Mouse (Mus musculus) embryonic facial prominence, embryonic 10.5 days (tissue): Measurements from ENCODE around the gene Dock8. TPM values are rescaled to one million over a fixed set of nuclear protein-coding genes. Genes with fewer than 3 reads are reported as not detected.

Source experiments
- DNase-seq: peaks from one replicate; pipeline ENCODE4 v3.0.0-alpha.2; 2017; ENCODE audit warnings: low spot score
- H3K27ac ChIP-seq: fragments of 300-500 bp; sonication (generic); replicated peaks from 2 replicates; pipeline ENCODE4 v1.5.1; 2016; ENCODE audit warnings: mild to moderate bottlenecking
- H3K27me3 ChIP-seq: fragments of 300-500 bp; sonication (generic); replicated peaks from 2 replicates; pipeline ENCODE4 v1.6.1; 2016; ENCODE audit warnings: low read depth, mild to moderate bottlenecking; ENCODE audit not compliant: poor library complexity, severe bottlenecking
- H3K36me3 ChIP-seq: fragments of 300-500 bp; sonication (generic); replicated peaks from 2 replicates; pipeline ENCODE4 v1.6.1; 2016; ENCODE audit warnings: mild to moderate bottlenecking, moderate library complexity
- H3K4me1 ChIP-seq: fragments of 300-500 bp; sonication (generic); 2 replicates; pipeline ENCODE4 v1.6.1; 2016
- H3K4me3 ChIP-seq: fragments of 300-500 bp; sonication (generic); 2 replicates; pipeline ENCODE4 v1.5.1; 2016; ENCODE audit warnings: mild to moderate bottlenecking, moderate library complexity
- H3K9me3 ChIP-seq: fragments of 300-500 bp; sonication (generic); 2 replicates; pipeline ENCODE4 v1.6.1; 2016; ENCODE audit warnings: mild to moderate bottlenecking
- WGBS: fragments of 180-500 bp; shearing (Covaris S2); methylation state at CpG from one replicate; pipeline ENCODE4 v1.1.7; 2016; 5-methylcytosine and 5-hydroxymethylcytosine counted together
- polyA plus RNA-seq: library from polyadenylated mRNA; unstranded; fragments of >200 nt; fragmentation: Nextera tagmentation; extraction: Ambion mirVana; gene quantifications from 2 replicates; pipeline ENCODE4 v1.2.1, GENCODE M21; 2016

The Dock8 gene
- polyA plus RNA-seq, 1 experiment from 2014 or later = 2.3 TPM

- WGBS = 73% methylated on average over 7 of the region's 7 CpGs
- H3K4me3 ChIP-seq = no peak overlapping the region
- H3K27me3 ChIP-seq = no peaks in the 10 kb centered on the region
- no peak overlapping the region for H3K27ac ChIP-seq
- no peaks in the 10 kb centered on the region for H3K4me1 ChIP-seq
- no peaks in the 10 kb centered on the region for H3K9me3 ChIP-seq
- no peak for DNase-seq
- no peaks in the 10 kb centered on the region for H3K36me3 ChIP-seq
Measured at GRCm38 (mm10) chr19:25077636-25078035, 78.3 kb downstream of the Dock8 start.

GRCm38 (mm10) chr19:25078130-25078529 is 78.8 kb downstream of the Dock8 start:
- H3K4me1 ChIP-seq = no peaks in the 10 kb centered on the region
- 75% methylated on average over 8 of the region's 8 CpGs for WGBS
- H3K36me3 ChIP-seq = no peaks in the 10 kb centered on the region
- H3K27ac ChIP-seq = no peak overlapping the region
- H3K9me3 ChIP-seq = no peaks in the 10 kb centered on the region
- H3K27me3 ChIP-seq = no peaks in the 10 kb centered on the region
- no peak overlapping the region for H3K4me3 ChIP-seq
- no peak for DNase-seq

GRCm38 (mm10) chr19:25080166-25080565 is 80.8 kb downstream of the Dock8 start:
- WGBS = 80% methylated on average over 5 of the region's 5 CpGs
- H3K4me1 ChIP-seq = no peaks in the 10 kb centered on the region
- no peaks in the 10 kb centered on the region for H3K36me3 ChIP-seq
- H3K27ac ChIP-seq = no peak overlapping the region
- no peak for DNase-seq
- no peaks in the 10 kb centered on the region for H3K27me3 ChIP-seq
- no peak overlapping the region for H3K4me3 ChIP-seq
- H3K9me3 ChIP-seq = no peaks in the 10 kb centered on the region

- Histone ChIP-seq H3K4me3 (no peak overlapping the region), H3K27me3 (no peaks in the 10 kb centered on the region), H3K27ac (no peak overlapping the region), H3K9me3 (no peaks in the 10 kb centered on the region), H3K4me1 (no peaks in the 10 kb centered on the region), H3K36me3 (no peaks in the 10 kb centered on the region)
- DNase-seq = no peak
- 84% methylated on average over 2 of the region's 2 CpGs for WGBS
Measured at GRCm38 (mm10) chr19:25082839-25083238, 83.5 kb downstream of the Dock8 start.

- Histone ChIP-seq H3K9me3 (no peaks in the 10 kb centered on the region), H3K4me3 (no peak overlapping the region), H3K4me1 (no peaks in the 10 kb centered on the region), H3K27ac (no peak overlapping the region), H3K36me3 (no peaks in the 10 kb centered on the region), H3K27me3 (no peaks in the 10 kb centered on the region)
- DNase-seq = no peak
- WGBS = 88% methylated on average over 7 of the region's 7 CpGs
Measured at GRCm38 (mm10) chr19:25087181-25087580, 87.8 kb downstream of the Dock8 start.

- Histone ChIP-seq H3K36me3 (no peaks in the 10 kb centered on the region), H3K9me3 (no peaks in the 10 kb centered on the region), H3K4me1 (no peaks in the 10 kb centered on the region), H3K4me3 (no peak overlapping the region), H3K27ac (no peak overlapping the region), H3K27me3 (no peaks in the 10 kb centered on the region)
- DNase-seq = no peak
- WGBS = 90% methylated on average over 7 of the region's 7 CpGs
Measured at GRCm38 (mm10) chr19:25089746-25090145, 90.4 kb downstream of the Dock8 start.

GRCm38 (mm10) chr19:25095135-25095534 is 95.8 kb downstream of the Dock8 start:
- 51% methylated on average over 3 of the region's 3 CpGs for WGBS
- H3K4me3 ChIP-seq = no peak overlapping the region
- no peaks in the 10 kb centered on the region for H3K9me3 ChIP-seq
- H3K36me3 ChIP-seq = no peaks in the 10 kb centered on the region
- H3K4me1 ChIP-seq = peaks cover 26% of the 10 kb centered on the region
- no peaks in the 10 kb centered on the region for H3K27me3 ChIP-seq
- DNase-seq = no peak
- H3K27ac ChIP-seq = no peak overlapping the region

GRCm38 (mm10) chr19:25096316-25096715 is 97.0 kb downstream of the Dock8 start:
- Histone ChIP-seq H3K27ac (no peak overlapping the region), H3K9me3 (no peaks in the 10 kb centered on the region), H3K36me3 (no peaks in the 10 kb centered on the region), H3K4me3 (no peak overlapping the region), H3K27me3 (no peaks in the 10 kb centered on the region), H3K4me1 (peaks cover 27% of the 10 kb centered on the region)
- WGBS = 82% methylated on average over 9 of the region's 9 CpGs
- no peak for DNase-seq

- Histone ChIP-seq H3K27me3 (no peaks in the 10 kb centered on the region), H3K27ac (no peak overlapping the region), H3K36me3 (no peaks in the 10 kb centered on the region), H3K9me3 (no peaks in the 10 kb centered on the region), H3K4me3 (no peak overlapping the region), H3K4me1 (peaks cover 29% of the 10 kb centered on the region)
- DNase-seq = no peak
- 45% methylated on average over 4 of the region's 4 CpGs for WGBS
Measured at GRCm38 (mm10) chr19:25096986-25097385, 97.7 kb downstream of the Dock8 start.

GRCm38 (mm10) chr19:25097506-25097905 is 98.2 kb downstream of the Dock8 start:
- no peaks in the 10 kb centered on the region for H3K36me3 ChIP-seq
- WGBS = 26% methylated on average over 7 of the region's 7 CpGs
- no peak overlapping the region for H3K27ac ChIP-seq
- H3K27me3 ChIP-seq = no peaks in the 10 kb centered on the region
- no peaks in the 10 kb centered on the region for H3K9me3 ChIP-seq
- no peak overlapping the region for H3K4me3 ChIP-seq
- DNase-seq = peak; percentile 15
- peaks cover 29% of the 10 kb centered on the region for H3K4me1 ChIP-seq

- Histone ChIP-seq H3K27ac (no peak overlapping the region), H3K36me3 (no peaks in the 10 kb centered on the region), H3K4me3 (no peak overlapping the region), H3K27me3 (no peaks in the 10 kb centered on the region), H3K4me1 (peaks cover 29% of the 10 kb centered on the region), H3K9me3 (no peaks in the 10 kb centered on the region)
- DNase-seq = no peak
- 75% methylated on average over 3 of the region's 3 CpGs for WGBS
Measured at GRCm38 (mm10) chr19:25097951-25098350, 98.6 kb downstream of the Dock8 start.

GRCm38 (mm10) chr19:25098941-25099340 is 99.6 kb downstream of the Dock8 start:
- H3K9me3 ChIP-seq = no peaks in the 10 kb centered on the region
- peaks cover 29% of the 10 kb centered on the region for H3K4me1 ChIP-seq
- 79% methylated on average over 4 of the region's 4 CpGs for WGBS
- H3K36me3 ChIP-seq = no peaks in the 10 kb centered on the region
- DNase-seq = no peak
- no peaks in the 10 kb centered on the region for H3K27me3 ChIP-seq
- no peak overlapping the region for H3K4me3 ChIP-seq
- no peak overlapping the region for H3K27ac ChIP-seq

- Histone ChIP-seq H3K27ac (no peak overlapping the region), H3K4me3 (no peak overlapping the region), H3K27me3 (no peaks in the 10 kb centered on the region), H3K9me3 (no peaks in the 10 kb centered on the region), H3K4me1 (peaks cover 2% of the 10 kb centered on the region; the same call in 1 of the 2 replicates), H3K36me3 (no peaks in the 10 kb centered on the region)
- WGBS = 48% methylated on average over 9 of the region's 9 CpGs
- DNase-seq = no peak
Measured at GRCm38 (mm10) chr19:25105682-25106081, 106.3 kb downstream of the Dock8 start.

- 90% methylated on average over 8 of the region's 8 CpGs for WGBS
- H3K27me3 ChIP-seq = no peaks in the 10 kb centered on the region
- no peaks in the 10 kb centered on the region for H3K9me3 ChIP-seq
- H3K27ac ChIP-seq = no peak overlapping the region
- H3K4me1 ChIP-seq = peaks cover 1% of the 10 kb centered on the region; the same call in 1 of the 2 replicates
- no peaks in the 10 kb centered on the region for H3K36me3 ChIP-seq
- DNase-seq = no peak
- H3K4me3 ChIP-seq = no peak overlapping the region
Measured at GRCm38 (mm10) chr19:25106315-25106714, 107.0 kb downstream of the Dock8 start.
